Mouse (Mus musculus) embryo, embryonic 11.5 days (tissue): Measurements from ENCODE around the gene Gm20388.
A peak's percentile ranks its signal among the peaks of the same experiment; 100 is the strongest.
"Not testable (repeated sequence)": the region's sequence is repeated elsewhere in the genome, so short reads cannot be mapped to it uniquely, and the experiment has no call there.

Experiments
- DNase-seq: peaks from one replicate; pipeline ENCODE4 v3.0.0-alpha.2; 2012; ENCODE audit warnings: low read depth, low spot score

The Gm20388 gene

DNA sequence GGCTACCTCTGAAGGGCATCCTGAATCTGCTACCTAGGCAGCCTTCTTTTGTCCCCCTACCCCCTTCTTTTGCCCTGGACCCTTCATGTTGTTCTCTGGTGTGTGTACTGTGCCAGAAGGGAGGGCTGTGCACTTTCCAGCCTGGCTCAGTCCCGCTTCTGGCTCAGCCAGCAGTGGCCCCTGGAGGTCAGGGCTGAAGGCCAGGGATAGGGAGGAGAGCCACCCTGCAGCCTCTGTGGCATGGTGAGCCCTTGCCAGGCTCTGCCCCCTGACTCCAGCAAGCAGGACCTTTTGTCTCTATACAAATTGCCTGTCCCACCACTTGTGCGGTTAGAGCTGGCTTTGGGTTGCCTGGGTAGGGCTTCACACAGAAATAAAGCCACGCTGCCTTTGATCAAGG is 403.0 kb downstream of the Gm20388 start:
- DNase-seq, result no peak

- no peak for DNase-seq
These were observed 404.3 kb downstream of the Gm20388 start for GRCm38 (mm10) chr8:120314932-120315331.

DNA sequence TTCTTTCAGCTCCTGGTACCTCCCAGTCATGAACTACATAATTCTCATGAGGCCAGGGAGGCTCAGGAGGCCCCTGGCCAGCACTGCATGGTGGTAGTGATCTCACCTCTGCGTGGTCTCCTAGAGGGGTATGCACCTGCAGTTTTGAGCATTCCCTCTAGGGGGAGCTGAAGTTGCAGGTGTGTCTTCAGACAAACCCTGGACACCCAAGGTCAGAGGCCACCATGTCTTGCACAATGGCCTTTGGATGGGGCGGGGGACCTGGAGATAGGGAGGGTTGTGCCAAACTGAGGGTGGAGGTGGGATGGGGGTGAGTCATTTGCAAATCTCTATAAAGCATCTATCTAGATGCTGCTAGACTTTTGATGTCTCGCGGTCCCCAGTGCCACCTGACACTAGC is 405.0 kb downstream of the Gm20388 start:
- DNase-seq, result no peak

- DNase-seq, result no peak
These were observed 406.1 kb downstream of the Gm20388 start for GRCm38 (mm10) chr8:120316707-120317106.

GRCm38 (mm10) chr8:120317118-120317824 is 406.6 kb downstream of the Gm20388 start:
- DNase-seq, result no peak

DNA sequence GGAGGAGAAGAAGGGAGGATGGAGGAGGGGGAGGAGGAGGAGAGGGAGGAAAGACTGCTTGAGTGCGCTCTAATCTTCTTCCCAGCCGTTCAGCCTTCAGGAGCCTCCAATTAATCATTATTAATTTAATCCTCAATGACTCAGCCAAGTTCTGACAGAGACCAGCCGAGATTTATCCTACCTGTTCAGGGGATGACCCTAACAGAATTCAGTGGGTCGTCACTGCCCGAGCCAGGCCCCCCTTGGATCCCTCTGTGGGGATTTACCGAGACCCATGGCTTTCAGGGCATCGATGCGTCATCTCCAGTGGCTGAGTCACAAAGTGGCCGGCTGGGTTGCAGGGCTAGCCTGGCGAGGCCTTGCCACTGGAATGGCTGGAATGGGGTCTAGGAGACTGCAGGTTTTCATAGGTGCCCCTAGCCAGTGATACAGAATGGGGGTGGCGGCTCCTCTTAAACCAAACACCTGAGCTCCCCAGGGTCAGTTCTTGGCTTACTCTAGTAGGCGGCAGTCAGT is 407.9 kb downstream of the Gm20388 start:
- no peak for DNase-seq

- DNase-seq, result peak; percentile 67
These were observed 408.8 kb downstream of the Gm20388 start for GRCm38 (mm10) chr8:120319449-120319848.

DNA sequence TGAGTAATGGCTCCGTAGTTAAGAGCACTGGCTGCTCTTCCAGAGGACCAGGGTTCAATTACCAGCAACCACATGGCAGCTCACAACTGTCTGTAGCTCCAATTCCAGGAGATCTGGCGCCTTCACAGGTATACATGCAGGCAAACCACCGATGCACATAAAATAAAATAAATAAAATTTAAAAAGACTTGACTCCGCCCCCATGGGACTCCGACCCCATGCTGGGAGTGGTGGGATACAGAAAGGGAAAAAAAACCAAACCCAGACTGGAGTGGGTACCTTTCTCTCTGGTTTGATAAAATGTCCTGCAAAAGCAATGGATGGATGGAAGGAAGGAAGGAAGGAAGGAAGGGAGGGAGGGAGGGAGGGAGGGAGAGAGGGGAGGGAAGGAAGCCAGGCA is 409.5 kb downstream of the Gm20388 start:
- DNase-seq, result no peak

- no peak for DNase-seq
These were observed 411.1 kb downstream of the Gm20388 start for GRCm38 (mm10) chr8:120321724-120322123.

GRCm38 (mm10) chr8:120322956-120323448 is 412.4 kb downstream of the Gm20388 start:
- DNase-seq, result peak; percentile 69

DNA sequence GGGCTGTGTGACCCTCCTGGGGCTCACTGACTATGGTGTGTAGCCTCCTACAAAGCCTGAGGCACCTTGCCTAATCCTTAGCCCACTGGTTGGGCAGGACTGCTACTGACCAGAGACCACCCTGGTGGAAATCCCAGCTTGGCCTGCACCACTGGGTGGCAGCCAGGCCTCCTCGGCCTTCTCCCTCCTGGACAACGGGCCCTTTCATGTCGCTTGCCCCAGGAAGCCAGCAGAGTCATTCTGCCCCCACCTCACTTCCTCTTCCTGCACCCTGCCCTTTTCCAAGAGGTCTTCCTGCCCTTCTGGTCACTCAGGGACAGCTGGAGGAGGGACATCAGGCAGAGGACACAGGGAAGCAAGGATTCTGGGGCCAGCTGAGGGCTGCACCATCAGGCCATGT is 413.9 kb downstream of the Gm20388 start:
- no peak for DNase-seq

DNA sequence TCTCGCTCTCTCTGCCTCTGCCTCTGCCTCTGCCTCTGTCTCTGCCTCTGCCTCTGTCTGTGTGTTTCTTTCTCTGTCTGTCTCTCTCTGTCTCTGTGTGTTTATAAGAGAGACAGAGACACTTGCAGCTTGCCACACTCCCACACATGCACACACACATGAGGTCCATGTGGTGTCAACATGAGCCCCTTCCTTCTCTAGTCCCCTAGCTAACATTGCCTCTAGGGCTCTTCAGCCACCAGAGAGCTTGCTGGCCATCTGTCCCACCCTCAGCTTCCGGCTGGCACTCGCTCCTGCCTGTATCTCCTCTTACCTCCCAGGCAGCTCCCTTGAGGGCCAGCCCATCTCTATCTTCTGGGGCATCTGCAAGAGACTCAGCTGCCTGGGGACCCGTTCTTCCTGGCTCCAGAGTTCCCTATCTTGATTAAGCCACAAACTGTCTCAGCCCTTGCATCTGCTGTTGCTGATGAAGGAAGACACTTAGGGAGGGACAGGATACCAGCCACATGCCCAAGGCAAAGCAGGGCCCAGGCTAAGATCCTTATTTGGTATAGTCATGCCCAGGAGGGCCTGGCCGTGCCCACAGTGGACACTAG is 414.6 kb downstream of the Gm20388 start:
- no peak for DNase-seq

GRCm38 (mm10) chr8:120327131-120327554 is 416.5 kb downstream of the Gm20388 start:
- no peak for DNase-seq

DNA sequence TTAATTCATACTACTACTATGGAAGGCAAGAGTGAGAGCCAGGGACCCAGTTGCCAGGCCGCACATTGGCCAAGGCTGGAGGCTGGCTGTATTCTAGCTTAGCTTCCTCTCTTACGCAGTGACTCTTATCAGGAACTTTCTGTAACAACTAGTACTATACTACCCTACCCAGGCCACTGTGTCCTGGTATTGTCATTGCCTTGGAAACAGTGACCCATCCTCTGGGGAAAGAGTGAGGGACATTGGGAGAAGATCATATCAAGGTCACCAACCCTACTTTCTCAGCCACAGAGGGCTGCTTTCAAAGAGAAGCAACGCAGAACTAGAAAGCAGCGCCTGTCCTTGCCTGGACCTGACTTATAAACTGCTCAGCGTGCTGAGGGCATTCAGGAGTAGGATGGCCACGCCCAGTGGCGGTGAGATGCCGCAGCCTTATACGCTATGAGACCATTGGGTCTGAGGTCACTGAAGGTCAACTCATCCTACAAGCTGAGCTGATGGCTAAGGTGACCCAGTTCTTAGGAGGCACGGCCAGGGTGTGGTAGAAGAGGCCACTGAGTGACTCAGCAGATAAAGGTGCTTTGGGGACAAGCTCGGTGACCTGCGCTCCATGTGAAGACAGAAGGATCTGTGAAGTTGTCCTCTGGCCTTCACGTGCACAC is 417.9 kb downstream of the Gm20388 start:
- DNase-seq, result no peak

GRCm38 (mm10) chr8:120329030-120329748 is 418.5 kb downstream of the Gm20388 start:
- DNase-seq, result no peak

- DNase-seq, result no peak
These were observed 420.4 kb downstream of the Gm20388 start for GRCm38 (mm10) chr8:120331027-120331426.

DNA sequence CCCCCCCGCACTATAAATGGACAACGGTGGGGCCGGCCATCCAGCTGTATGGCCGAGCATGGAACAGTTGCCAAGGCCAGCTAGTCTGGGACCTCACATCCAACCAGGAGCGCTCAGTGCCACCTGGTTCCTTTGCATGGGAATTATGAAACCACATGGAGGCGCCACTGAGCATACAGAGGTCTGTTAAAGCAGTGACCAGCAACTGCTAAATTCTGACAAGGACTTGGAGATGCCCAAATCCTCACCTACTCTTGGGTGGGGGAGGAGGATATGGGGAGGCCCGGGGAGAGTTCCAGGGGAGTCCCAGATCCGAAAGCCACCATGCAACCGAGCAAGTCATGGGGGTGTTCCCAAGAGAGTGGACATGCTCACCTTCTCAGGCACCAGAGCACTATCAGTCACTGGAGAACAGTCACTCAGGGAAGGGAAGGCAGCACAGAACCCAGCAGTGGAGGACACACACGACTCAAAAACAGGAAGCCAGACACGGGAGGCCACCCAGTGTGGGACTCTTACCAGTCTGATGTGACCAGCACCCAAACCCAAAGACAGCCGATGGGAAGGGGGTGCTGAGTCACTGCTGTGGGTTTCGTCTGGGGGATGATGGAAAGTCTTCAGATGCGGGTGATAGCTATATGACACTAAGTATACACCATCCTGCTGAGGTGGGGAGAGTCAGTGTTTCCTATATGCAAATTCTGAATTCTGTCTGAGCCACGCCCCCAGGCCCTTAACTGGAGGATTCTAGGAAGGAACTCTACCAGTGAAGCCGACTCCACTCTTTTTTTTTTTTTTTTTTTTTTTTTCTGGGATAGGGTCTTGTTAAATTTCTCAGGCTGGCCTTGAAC is 422.0 kb downstream of the Gm20388 start:
- DNase-seq, result no peak

- no peak for DNase-seq
These were observed 423.0 kb downstream of the Gm20388 start for GRCm38 (mm10) chr8:120333681-120334080.

- not testable (repeated sequence) for DNase-seq
These were observed 423.6 kb downstream of the Gm20388 start for GRCm38 (mm10) chr8:120334261-120334660.

DNA sequence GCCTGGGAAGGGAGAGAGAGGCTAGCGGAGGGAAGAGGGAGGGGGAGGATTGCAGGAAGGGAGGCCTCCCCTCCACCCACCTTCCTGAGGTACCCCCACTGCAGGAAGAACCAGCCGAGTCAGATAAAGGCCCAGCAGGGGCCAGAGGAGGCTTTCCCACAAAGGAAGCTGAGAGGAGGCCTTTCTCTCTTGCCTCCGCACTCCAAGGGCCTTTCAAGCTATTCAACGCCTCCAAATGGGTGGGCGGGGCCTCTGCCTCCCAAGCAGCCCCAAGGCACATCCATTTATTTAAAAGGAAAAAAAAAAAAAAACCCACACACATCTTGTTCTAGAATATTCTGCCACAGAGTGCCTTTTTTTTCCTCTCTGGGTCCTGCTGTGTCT is 424.2 kb downstream of the Gm20388 start:
- peak; percentile 59 for DNase-seq
